Comparison of ENCODE assay signal across 13 mouse cellular contexts in the genomic region with DNA sequence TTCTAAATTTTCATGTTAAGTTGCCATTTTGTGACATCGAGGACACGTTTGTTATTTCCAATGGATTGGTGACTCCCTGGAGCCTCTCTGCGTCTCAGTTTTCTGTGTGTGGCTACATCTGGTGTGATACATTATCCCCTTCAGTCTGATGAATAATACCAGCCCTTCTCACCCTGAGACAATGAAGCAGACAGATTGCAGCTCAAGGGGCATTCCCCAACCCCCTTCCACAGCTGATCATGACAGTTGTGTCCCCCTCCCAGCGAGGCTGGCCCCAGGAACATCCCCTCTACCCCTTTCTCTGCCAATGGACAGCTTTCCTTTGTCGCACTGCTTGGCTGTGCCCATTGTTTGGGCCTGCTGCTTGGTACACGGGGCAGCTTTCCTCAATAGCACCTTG. TPM values are rescaled to one million over a fixed set of nuclear protein-coding genes. Genes with fewer than 3 reads are reported as not detected.
A peak's percentile ranks its signal among the peaks of the same experiment; 100 is the strongest.
DNase-seq lines count a peak whose midpoint lies in the region; ATAC-seq and TF ChIP-seq lines count a peak whose summit lies in the region.
"Had no signal": no experiment of that assay in that cellular context is flagged by ENCODE, and none has a peak within 500 bp of the region (broad histone marks: within the 10 kb centered on the region; RNA-seq: fewer than 3 reads in every experiment).

No protein-coding gene starts in this region.

- H3K4me3 ChIP-seq in ES-Bruce4 (ENCODE audit: low read depth, low read length) = peak overlapping the region; percentile 8
- no peak overlapping the region for H3K4me3 ChIP-seq in hindbrain, embryonic 11.5 days (ENCODE audit: low read depth, low read length)
- no peak overlapping the region for H3K4me3 ChIP-seq in midbrain, embryonic 14.5 days (replicated peaks; ENCODE audit: low read depth, low read length)

- H3K4me2 ChIP-seq in hindbrain, embryonic 11.5 days (replicated peaks; ENCODE audit: low read depth, low read length) = peak overlapping the region; percentile 29
- peak overlapping the region; percentile 47 for H3K4me2 ChIP-seq in midbrain, embryonic 14.5 days (ENCODE audit: low read length)
- H3K4me2 ChIP-seq: lung, embryonic 14.5 days had no signal

- no peak for TF ChIP-seq POLR2A in ES-Bruce4 (IDR thresholded peaks at IDR 0.05; ENCODE audit: insufficient read depth, low read length)

- TF ChIP-seq CTCF in ES-Bruce4 (IDR thresholded peaks at IDR 0.05; ENCODE audit: low read depth, low read length) = no peak

- no peaks in the 10 kb centered on the region; the same call in 1 of the 2 replicates for H3K9me3 ChIP-seq in ES-Bruce4 (replicated peaks; ENCODE audit: control insufficient read depth, insufficient read depth, low read length, poor library complexity, severe bottlenecking)
- no peaks in the 10 kb centered on the region for H3K9me3 ChIP-seq in hindbrain, embryonic 11.5 days (ENCODE audit: control insufficient read depth, low read length)
- H3K9me3 ChIP-seq in midbrain, embryonic 14.5 days (ENCODE audit: control insufficient read depth, low read length) = no peaks in the 10 kb centered on the region

- H3K4me1 ChIP-seq in ES-Bruce4 (ENCODE audit: control insufficient read depth, insufficient read depth, low read length) = peaks cover 4% of the 10 kb centered on the region
- peaks cover 21% of the 10 kb centered on the region for H3K4me1 ChIP-seq in hindbrain, embryonic 11.5 days (replicated peaks; ENCODE audit: control insufficient read depth, insufficient read depth, low read length)
- H3K4me1 ChIP-seq in midbrain, embryonic 14.5 days (ENCODE audit: control insufficient read depth, insufficient read depth, low read length) = peaks cover 60% of the 10 kb centered on the region

- no peaks in the 10 kb centered on the region for H3K27me3 ChIP-seq in ES-Bruce4 (ENCODE audit: control insufficient read depth, insufficient read depth, low read length, poor library complexity, severe bottlenecking)
- H3K27me3 ChIP-seq in hindbrain, embryonic 11.5 days (ENCODE audit: control insufficient read depth, insufficient read depth, low read length) = no peaks in the 10 kb centered on the region
- H3K27me3 ChIP-seq in midbrain, embryonic 14.5 days (ENCODE audit: control insufficient read depth, insufficient read depth, low read length) = no peaks in the 10 kb centered on the region

- peak; percentile 44 for DNase-seq in embryo, embryonic 9.5 days (ENCODE audit: extremely low spot score)
- peak; percentile 80 for DNase-seq in hindbrain, embryonic 11.5 days (ENCODE audit: low spot score)
- peak; percentile 71 for DNase-seq in midbrain, embryonic 14.5 days
- DNase-seq in heart, postnatal 10 days = no peak
- DNase-seq in adipocyte (ENCODE audit: low spot score) = no peak
- no peak for DNase-seq in frontal cortex, postnatal 14 days (ENCODE audit: low spot score in 2 of 2)
- DNase-seq in thymus, postnatal 10 days (ENCODE audit: low spot score in 2 of 2) = no peak
- DNase-seq: cerebellum, adult 18-20 months; lung, embryonic 14.5 days; thymus, postnatal 4 days had no signal

- WGBS in hindbrain, embryonic 11.5 days = 11% methylated on average over 6 of the region's 6 CpGs
- 3% methylated on average over 6 of the region's 6 CpGs for WGBS in midbrain, embryonic 14.5 days

- peak; percentile 89 for ATAC-seq in hindbrain, embryonic 11.5 days (ENCODE audit: low FRiP score)
- ATAC-seq in midbrain, embryonic 14.5 days (ENCODE audit: low FRiP score, low TSS enrichment) = peak; percentile 76
- ATAC-seq: activated CD4-positive, CD25-positive, alpha-beta regulatory T cell, adult 4 months had no signal

- H3K27ac ChIP-seq in ES-Bruce4 (ENCODE audit: insufficient read depth, low read length) = peak overlapping the region; percentile 85
- H3K27ac ChIP-seq in hindbrain, embryonic 11.5 days (ENCODE audit: low read depth, low read length) = peak overlapping the region; percentile 98
- H3K27ac ChIP-seq in midbrain, embryonic 14.5 days (replicated peaks; ENCODE audit: low read depth, low read length) = peak overlapping the region; percentile 94
- H3K27ac ChIP-seq: kidney, postnatal 0 days had no signal

- H3K36me3 ChIP-seq in ES-Bruce4 (ENCODE audit: control insufficient read depth, insufficient read depth, low read length, poor library complexity, severe bottlenecking) = peaks cover 15% of the 10 kb centered on the region
- peaks cover 7% of the 10 kb centered on the region; the same call in 1 of the 2 replicates for H3K36me3 ChIP-seq in hindbrain, embryonic 11.5 days (ENCODE audit: control insufficient read depth, insufficient read depth, low read length)
- peaks cover 20% of the 10 kb centered on the region for H3K36me3 ChIP-seq in midbrain, embryonic 14.5 days (ENCODE audit: control insufficient read depth, insufficient read depth, low read length)

- H3K9ac ChIP-seq in ES-Bruce4 (ENCODE audit: low read depth, poor library complexity, severe bottlenecking) = no peak overlapping the region
- no peak overlapping the region for H3K9ac ChIP-seq in hindbrain, embryonic 11.5 days (ENCODE audit: low read depth, low read length)
- peak overlapping the region; percentile 39; the same call in 1 of the 2 replicates for H3K9ac ChIP-seq in midbrain, embryonic 14.5 days (replicated peaks; ENCODE audit: low read length)
- H3K9ac ChIP-seq: lung, embryonic 14.5 days had no signal

- intact Hi-C loops in heart, postnatal 10 days (cut with DNase I) = no loop called here

- peak; percentile 86 for TF ChIP-seq EP300 in ES-Bruce4 (IDR thresholded peaks at IDR 0.05; ENCODE audit: insufficient read depth, low read depth, low read length)

RNA-seq across cellular contexts. Expression of a gene that starts 11.5 kb away (rescaled TPM):
- polyA plus RNA-seq in ES-Bruce4 (2011; ENCODE audit: insufficient read depth, insufficient read length, low read depth, missing spikeins) = 41.9 and 43.1 TPM in 2 replicates
- 85.6 and 91.3 TPM in 2 replicates for polyA plus RNA-seq in hindbrain, embryonic 11.5 days (2014; fragmentation: Nextera tagmentation; extraction: Ambion mirVana)
- 32.5 and 53.9 TPM in 2 replicates for polyA plus RNA-seq in midbrain, embryonic 14.5 days (2014; fragmentation: Nextera tagmentation; extraction: Ambion mirVana)
- total RNA-seq in heart, postnatal 10 days (2021) = 10 to 100 TPM; 30.1 to 31.4 TPM

Comparison
In these comparisons a context has a peak if more than half of its experiments do, and no peak if none do; other contexts are left out.
1. DNase-seq: peak in embryo, embryonic 9.5 days (single experiment), hindbrain, embryonic 11.5 days (single experiment) and midbrain, embryonic 14.5 days (single experiment); none in heart, postnatal 10 days (0 of 2), adipocyte (single experiment), frontal cortex, postnatal 14 days (0 of 2) and thymus, postnatal 10 days (0 of 2).
2. Peak in every context shown above with its lines, with median percentiles within 50 percentile points of each other: H3K27ac ChIP-seq.